Mouse (Mus musculus) large intestine, adult 2 months (tissue): ENCODE measurements around the gene Ctdsp2. TPM values are rescaled to one million over a fixed set of nuclear protein-coding genes. Genes with fewer than 3 reads are reported as not detected.

Experiments used
- DNase-seq: peaks from one replicate; pipeline ENCODE4 v3.0.0-alpha.2; 2012; ENCODE audit warnings: low read depth, low spot score
- WGBS: fragments of 180-500 bp; shearing (Covaris S2); methylation state at CpG from one replicate; pipeline ENCODE4 v1.1.7; 2018; 5-methylcytosine and 5-hydroxymethylcytosine counted together
- polyA plus RNA-seq: library from polyadenylated mRNA; depleted of rRNA; stranded (reverse); fragments of >200 nt; gene quantifications from 2 replicates; pipeline ENCODE4 v1.2.3, GENCODE M21; 2012; rRNA removed

Ctdsp2 gene
- polyA plus RNA-seq, 1 experiment, result 123 TPM

- no peak for DNase-seq
- WGBS, result 69% methylated on average over 12 of the region's 12 CpGs
Measured at GRCm38 (mm10) chr10:127037641-127038040, 59.1 kb downstream of the Ctdsp2 start.

GRCm38 (mm10) chr10:127040569-127041214, 62.2 kb downstream of the Ctdsp2 start:
- 3% methylated on average over 20 of the region's 20 CpGs for WGBS
- no peak for DNase-seq

GRCm38 (mm10) chr10:127041274-127041766, 62.8 kb downstream of the Ctdsp2 start, which contains the start of the genes Mettl1 and Eef1akmt3:
Gene Mettl1 (plus strand): TSS chr10:127041414.
Gene Eef1akmt3 (minus strand): TSS chr10:127041513.
- under 1% methylated on average over 28 of the region's 28 CpGs for WGBS
- DNase-seq, result no peak

- WGBS, result under 1% methylated on average over 44 of the region's 44 CpGs
- no peak for DNase-seq
Measured at GRCm38 (mm10) chr10:127041774-127042338, 63.3 kb downstream of the Ctdsp2 start.

GRCm38 (mm10) chr10:127042468-127043115, 64.1 kb downstream of the Ctdsp2 start:
- no peak for DNase-seq
- 5% methylated on average over 5 of the region's 5 CpGs for WGBS

GRCm38 (mm10) chr10:127043187-127043586, 64.7 kb downstream of the Ctdsp2 start:
- DNase-seq, result no peak
- WGBS, result 89% methylated on average over 6 of the region's 6 CpGs

- WGBS, result 40% methylated on average over 5 of the region's 5 CpGs
- DNase-seq, result no peak
Measured at GRCm38 (mm10) chr10:127047954-127048353, 69.4 kb downstream of the Ctdsp2 start, which contains the start of gene Cyp27b1. Gene Cyp27b1 (plus strand): TSS chr10:127048250.

- 3% methylated on average over 35 of the region's 35 CpGs for WGBS
- no peak for DNase-seq
Measured at GRCm38 (mm10) chr10:127048608-127049394, 70.3 kb downstream of the Ctdsp2 start.

Other genes starting within 250 kb of the Ctdsp2 start
- 7.8 and 9.3 TPM in 2 replicates for gene Atp23, start 77.4 kb upstream of the Ctdsp2 start, polyA plus RNA-seq
- gene Avil, start 22.0 kb downstream of the Ctdsp2 start, polyA plus RNA-seq, result 1.5 and 2.1 TPM in 2 replicates
- gene Tsfm, start 52.1 kb downstream of the Ctdsp2 start, polyA plus RNA-seq, result 39.0 and 39.4 TPM in 2 replicates
- 20.7 and 22.6 TPM in 2 replicates for gene Mettl1, start 62.7 kb downstream of the Ctdsp2 start, polyA plus RNA-seq
- 1.4 TPM in 2 replicates for gene Eef1akmt3, start 62.8 kb downstream of the Ctdsp2 start, polyA plus RNA-seq
- 0.22 and 0.27 TPM in 2 replicates for gene Cyp27b1, start 69.5 kb downstream of the Ctdsp2 start, polyA plus RNA-seq
- 3.2 and 3.5 TPM in 2 replicates for gene March9, start 81.5 kb downstream of the Ctdsp2 start, polyA plus RNA-seq
- 228 and 258 TPM in 2 replicates for gene Cdk4, start 84.8 kb downstream of the Ctdsp2 start, polyA plus RNA-seq
- gene Tspan31, start 91.5 kb downstream of the Ctdsp2 start, polyA plus RNA-seq, result 73.8 and 85.4 TPM in 2 replicates
- 4.0 and 7.1 TPM in 2 replicates for gene Agap2, start 96.6 kb downstream of the Ctdsp2 start, polyA plus RNA-seq
- gene Os9, start 142.4 kb downstream of the Ctdsp2 start, polyA plus RNA-seq, result 71.3 and 102 TPM in 2 replicates
- gene B4galnt1, start 186.5 kb downstream of the Ctdsp2 start, polyA plus RNA-seq, result 247 and 361 TPM in 2 replicates
- gene Slc26a10, start 201.9 kb downstream of the Ctdsp2 start, polyA plus RNA-seq, result 0.41 and 0.90 TPM in 2 replicates
- 16.0 and 20.5 TPM in 2 replicates for gene Arhgef25, start 211.4 kb downstream of the Ctdsp2 start, polyA plus RNA-seq
- 38.0 and 47.9 TPM in 2 replicates for gene Dtx3, start 217.0 kb downstream of the Ctdsp2 start, polyA plus RNA-seq
- 38.9 and 42.6 TPM in 2 replicates for gene Pip4k2c, start 232.9 kb downstream of the Ctdsp2 start, polyA plus RNA-seq